Mouse (Mus musculus): ENCODE results near the gene Vps13c.

Gene Vps13c

DNA sequence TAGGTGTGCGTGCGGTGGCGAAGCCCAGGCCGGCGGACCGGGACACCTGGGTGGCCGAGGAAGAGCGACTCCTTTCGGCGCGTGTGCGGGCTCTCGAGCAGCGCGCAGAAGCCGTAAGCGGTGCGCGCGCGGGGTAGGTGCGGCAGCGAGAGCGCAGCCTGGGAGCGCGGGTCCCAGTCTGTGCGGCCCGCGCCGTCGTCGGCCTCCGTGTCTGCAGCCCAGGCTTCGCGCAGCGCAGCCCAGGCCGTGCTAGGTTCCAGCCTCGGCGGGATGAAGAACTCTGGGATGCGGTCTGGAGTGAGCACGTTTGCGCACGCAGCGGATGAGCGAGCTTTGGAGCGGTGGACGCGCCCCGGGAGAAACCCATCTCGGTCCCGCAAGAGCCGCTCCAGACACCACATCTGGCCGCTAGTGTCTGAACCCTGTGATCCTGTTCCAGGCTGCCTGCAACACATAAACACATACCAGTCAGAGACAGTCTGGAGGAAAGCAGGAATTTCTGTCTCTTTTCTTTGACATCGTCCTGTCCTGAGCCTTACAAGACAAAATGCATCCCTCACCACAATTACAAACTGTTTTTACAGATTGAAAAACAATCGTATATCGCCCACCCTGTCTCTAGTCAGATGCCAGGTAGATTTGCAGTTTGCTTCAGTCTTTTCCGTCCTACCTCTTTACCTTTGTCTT lies 8.7 kb upstream of the Vps13c start:
- DNase-seq: peak; percentile 69

DNA sequence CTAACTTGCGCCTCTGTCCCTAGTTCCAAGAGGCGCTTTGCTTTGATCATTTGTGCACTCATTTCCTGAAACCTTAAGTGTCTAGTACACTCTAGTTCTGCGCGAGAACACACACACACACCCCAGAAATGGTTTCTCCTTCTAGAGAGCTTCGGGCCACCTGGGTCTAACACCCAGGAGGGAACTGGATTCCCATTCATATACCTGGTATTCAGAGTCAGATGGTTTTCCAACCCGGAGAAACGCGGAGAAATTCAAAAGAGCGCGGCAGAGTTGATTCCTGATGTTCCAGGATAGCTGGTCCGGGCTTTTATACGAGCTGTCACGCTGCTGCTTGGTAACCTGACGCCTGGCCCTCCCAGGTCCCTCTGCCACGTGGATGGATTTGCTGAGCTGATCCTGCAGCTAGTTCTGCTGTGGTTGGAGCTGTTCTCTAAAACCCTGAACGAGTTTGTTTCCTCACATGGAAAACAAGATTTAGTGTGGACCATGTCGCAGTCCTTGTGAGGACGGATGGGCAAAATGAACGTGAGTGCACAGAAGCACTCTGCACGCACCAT lies 8.1 kb upstream of the Vps13c start, which contains the start of gene C2cd4a:
Gene C2cd4a (minus strand): TSS at position 285 of the 560 bp plus-strand sequence.
- DNase-seq: peak; percentile 80

- DNase-seq: no peak
Observed at GRCm38 (mm10) chr9:67834535-67834934, 5.7 kb upstream of the Vps13c start.

GRCm38 (mm10) chr9:67837311-67837710 lies 2.9 kb upstream of the Vps13c start:
- DNase-seq: no peak

- DNase-seq: no peak
Observed at GRCm38 (mm10) chr9:67842797-67843196, 2.6 kb downstream of the Vps13c start.

GRCm38 (mm10) chr9:67845012-67845411 lies 4.8 kb downstream of the Vps13c start:
- DNase-seq: no peak

DNA sequence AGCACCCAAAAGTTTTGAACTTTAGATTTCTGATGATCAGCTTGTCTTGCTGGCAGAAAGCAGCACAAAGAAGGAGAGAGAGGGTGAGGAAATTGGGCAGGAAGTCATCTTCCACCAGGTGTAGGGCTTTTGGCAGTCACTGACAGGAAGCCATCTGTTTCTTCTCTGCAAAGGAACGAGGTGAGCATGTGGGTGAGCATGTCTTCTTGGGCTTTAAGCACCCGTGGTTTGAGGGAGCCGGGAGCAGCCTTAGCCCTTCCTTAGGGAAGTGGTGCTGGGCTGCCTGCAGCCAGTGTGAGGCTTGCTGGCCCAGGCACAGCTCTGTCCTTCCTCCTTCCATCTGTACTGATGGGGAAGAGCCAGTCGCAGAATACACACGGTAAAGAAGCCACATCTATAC lies 5.5 kb downstream of the Vps13c start:
- DNase-seq: no peak

- no peak for DNase-seq
Observed at GRCm38 (mm10) chr9:67846089-67846488, 5.9 kb downstream of the Vps13c start.

DNA sequence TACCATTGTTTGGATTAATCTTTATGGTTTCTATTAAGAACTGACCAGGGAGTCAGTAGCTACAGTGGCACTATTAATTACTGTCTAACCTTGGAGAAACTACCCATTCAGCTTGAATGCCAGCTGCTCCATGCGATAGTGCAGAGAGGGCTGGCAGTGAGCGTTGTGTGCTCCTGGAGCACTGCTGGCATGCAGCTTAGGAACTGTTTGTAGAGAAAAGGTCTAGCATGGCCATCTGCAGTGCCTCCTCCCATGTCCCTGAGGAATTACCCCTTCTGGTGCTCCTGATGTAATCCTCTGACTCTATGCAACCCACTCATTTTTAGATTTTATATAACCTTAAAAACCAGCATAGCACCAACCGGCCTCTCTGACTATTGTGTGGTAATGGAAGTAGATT lies 7.4 kb downstream of the Vps13c start:
- DNase-seq: no peak

- no peak for DNase-seq
Observed at GRCm38 (mm10) chr9:67849397-67849796, 9.2 kb downstream of the Vps13c start.

- no peak for DNase-seq
Observed at GRCm38 (mm10) chr9:67849846-67850245, 9.7 kb downstream of the Vps13c start.

DNA sequence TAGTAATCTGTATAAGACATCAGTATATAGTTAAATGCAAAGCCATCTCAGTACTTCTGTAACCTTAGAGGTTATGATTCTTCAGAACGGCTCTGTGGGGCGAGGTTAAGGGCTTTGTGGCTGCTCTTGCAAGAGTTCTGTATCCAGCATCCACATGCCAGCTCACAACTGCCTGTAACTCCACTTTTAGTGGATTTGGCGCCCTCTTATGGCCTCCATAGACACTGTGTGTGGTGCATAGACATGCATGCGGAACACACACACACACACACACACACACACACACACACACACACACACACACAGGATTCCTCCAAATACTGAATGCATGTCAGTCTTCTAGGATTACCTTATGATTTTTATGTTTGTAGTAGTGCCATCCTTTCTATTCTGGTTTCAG lies 11.0 kb downstream of the Vps13c start:
- DNase-seq: peak; percentile 37

DNA sequence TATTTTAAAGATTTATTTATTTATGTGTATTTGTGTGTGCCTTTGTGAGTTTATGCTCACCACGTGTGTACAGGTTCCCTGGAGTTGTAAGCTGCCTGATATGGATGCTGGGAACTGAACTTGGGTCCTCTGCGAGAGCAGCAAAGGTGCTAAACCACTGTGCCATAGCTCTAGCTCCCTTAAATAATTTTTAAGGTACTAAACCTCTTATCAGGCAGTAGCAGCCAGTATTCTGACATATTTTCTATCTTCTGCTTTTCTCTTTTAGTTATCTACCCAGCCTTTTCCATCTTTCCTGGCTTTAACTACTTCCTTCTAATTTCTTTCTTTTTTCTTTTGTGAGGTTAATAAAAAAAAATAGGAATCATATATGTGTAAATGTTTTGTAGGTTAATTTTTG lies 20.1 kb downstream of the Vps13c start:
- DNase-seq: no peak

- DNase-seq: no peak
Observed at GRCm38 (mm10) chr9:67863332-67863731, 23.1 kb downstream of the Vps13c start.

DNA sequence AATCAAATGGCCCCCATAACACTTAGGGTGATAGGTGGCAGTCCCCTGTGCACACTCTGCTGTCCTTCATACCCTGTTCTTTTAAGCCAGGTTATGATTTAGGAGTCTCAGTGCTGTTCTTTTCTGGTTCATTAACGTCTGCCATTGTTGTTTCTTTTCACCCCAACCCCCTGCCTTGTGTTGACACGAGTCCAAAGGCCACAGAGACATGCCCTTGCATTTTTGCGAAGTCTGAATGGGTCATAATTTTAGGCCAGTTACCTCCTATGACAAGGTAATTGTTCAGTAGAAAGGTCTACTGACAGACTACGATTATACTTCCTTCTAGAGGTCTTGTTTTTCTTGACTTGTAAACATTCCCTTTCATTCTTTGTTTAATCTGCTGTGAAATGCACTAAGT lies 23.8 kb downstream of the Vps13c start:
- DNase-seq: no peak

DNA sequence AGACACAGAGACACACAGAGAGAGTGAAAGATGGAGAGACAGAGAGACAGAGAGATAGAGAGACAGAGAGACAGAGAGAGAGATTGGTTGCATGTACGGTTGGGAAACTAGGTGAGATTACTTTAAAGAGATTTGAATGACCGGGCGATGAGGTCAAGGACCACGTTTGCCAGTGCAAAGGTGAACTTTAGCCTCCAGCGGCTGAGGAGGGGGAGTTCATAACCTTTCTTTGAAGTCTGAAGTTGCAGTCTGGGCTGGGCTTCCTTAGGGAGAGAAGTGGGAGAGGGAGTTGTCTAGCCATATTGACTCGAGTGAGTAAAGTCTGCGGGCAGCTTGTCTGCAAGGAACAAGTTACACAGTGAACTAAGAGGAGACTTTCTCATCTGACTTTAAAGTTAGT lies 25.2 kb downstream of the Vps13c start:
- DNase-seq: peak; percentile 33

GRCm38 (mm10) chr9:67867411-67867810 lies 27.2 kb downstream of the Vps13c start:
- DNase-seq: no peak

DNA sequence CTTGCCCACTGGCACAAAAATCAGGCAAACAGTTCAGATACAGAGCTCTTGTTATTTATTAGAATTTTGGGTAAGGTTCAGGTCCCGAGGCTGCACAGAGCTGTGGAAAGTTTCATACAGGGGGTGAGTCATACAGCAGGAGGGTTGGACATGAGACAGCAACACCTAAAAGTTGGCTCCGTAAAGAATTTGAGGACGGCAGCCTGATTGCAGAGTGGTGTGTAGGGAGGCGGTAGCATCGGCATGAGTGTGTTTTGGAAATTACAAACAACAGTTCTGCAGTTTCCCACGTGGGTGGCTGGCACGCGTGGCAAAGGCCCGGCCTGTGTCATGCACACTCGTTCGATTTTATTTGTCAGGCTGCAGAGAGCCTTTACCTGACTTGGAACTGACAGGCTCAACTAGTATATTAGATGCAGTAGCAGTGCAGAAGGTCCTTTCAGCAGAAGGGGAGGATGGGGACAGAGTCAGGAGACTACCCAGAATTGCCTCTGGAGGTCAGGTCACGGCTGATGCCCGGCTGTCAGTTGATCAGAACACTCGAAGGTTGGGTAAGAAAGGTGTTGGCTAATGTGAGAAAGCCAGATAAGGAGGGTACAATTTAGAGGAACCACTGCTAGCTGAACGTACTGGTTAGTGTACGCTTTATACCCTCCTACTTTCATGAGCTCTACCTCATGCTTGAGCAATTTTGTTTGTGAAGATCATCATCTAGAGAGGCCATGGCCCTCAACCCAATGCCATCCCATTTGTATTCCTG lies 29.7 kb downstream of the Vps13c start:
- no peak for DNase-seq

GRCm38 (mm10) chr9:67874522-67875222 lies 34.5 kb downstream of the Vps13c start:
- DNase-seq: no peak

DNA sequence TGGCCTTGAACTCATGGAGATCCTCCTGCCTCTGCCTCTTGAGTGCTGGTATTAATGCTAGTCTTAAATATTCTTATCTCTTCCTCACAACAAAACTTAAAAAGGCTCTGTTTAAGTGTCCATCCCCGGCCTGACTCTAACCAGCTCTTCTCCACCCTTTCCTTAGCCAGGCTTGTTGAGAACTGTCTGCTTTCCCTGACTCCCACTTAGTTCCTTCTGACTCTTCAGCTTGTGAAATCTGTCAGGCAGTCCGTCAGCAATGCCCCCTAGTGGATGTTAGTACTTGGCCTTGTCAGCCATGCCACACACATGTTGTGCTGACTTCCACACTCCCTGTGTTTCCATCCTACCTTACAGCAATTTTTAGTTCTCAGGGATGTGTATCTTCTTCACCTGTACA lies 35.1 kb downstream of the Vps13c start:
- DNase-seq: peak; percentile 43

GRCm38 (mm10) chr9:67877081-67877718 lies 37.0 kb downstream of the Vps13c start:
- no peak for DNase-seq

- DNase-seq: no peak
Observed at GRCm38 (mm10) chr9:67878197-67878769, 38.1 kb downstream of the Vps13c start.
